Mouse (Mus musculus) limb, embryonic 14.5 days (tissue): ENCODE measurements around the gene Hes7. TPM values are rescaled to one million over a fixed set of nuclear protein-coding genes. Genes with fewer than 3 reads are reported as not detected.
"Not testable (repeated sequence)": the region's sequence is repeated elsewhere in the genome, so short reads cannot be mapped to it uniquely, and the experiment has no call there.

ENCODE experiments used
- ATAC-seq: fragments of 200-750 bp; cut with Nextera tagmentation; 2 replicates; pipeline ENCODE4 v1.8.0; 2017; ENCODE audit warnings: low read depth, moderate number of reproducible peaks, moderate TSS enrichment; ENCODE audit not compliant: low FRiP score
- DNase-seq: peaks from one replicate; pipeline ENCODE4 v3.0.0-alpha.2; 2015; ENCODE audit warnings: low spot score
- H3K27ac ChIP-seq: fragments of 300-500 bp; sonication (generic); replicated peaks from 2 replicates; pipeline ENCODE4 v1.5.1; 2014; ENCODE audit warnings: low read depth, mild to moderate bottlenecking, low read length, moderate library complexity, mixed read lengths
- H3K27me3 ChIP-seq: fragments of 300-500 bp; sonication (generic); 2 replicates; pipeline ENCODE4 v1.6.1; 2014; ENCODE audit warnings: low read length, mixed read lengths; ENCODE audit not compliant: control insufficient read depth, insufficient read depth
- H3K36me3 ChIP-seq: fragments of 300-500 bp; sonication (generic); 2 replicates; pipeline ENCODE4 v1.6.1; 2014; ENCODE audit warnings: mild to moderate bottlenecking, low read length, moderate library complexity, mixed read lengths; ENCODE audit not compliant: control insufficient read depth, insufficient read depth
- H3K4me1 ChIP-seq: fragments of 300-500 bp; sonication (generic); 2 replicates; pipeline ENCODE4 v1.6.1; 2014; ENCODE audit warnings: antibody characterized with exemption, low read length, mixed read lengths; ENCODE audit not compliant: control insufficient read depth, insufficient read depth
- H3K4me2 ChIP-seq: fragments of 300-500 bp; sonication (generic); replicated peaks from 2 replicates; pipeline ENCODE4 v1.6.1; 2014; ENCODE audit warnings: low read depth, mild to moderate bottlenecking, low read length, moderate library complexity; ENCODE audit not compliant: severe bottlenecking
- H3K4me3 ChIP-seq: fragments of 300-500 bp; sonication (generic); replicated peaks from 2 replicates; pipeline ENCODE4 v1.5.1; 2014; ENCODE audit warnings: low read length
- H3K9ac ChIP-seq: fragments of 300-500 bp; sonication (generic); 2 replicates; pipeline ENCODE4 v1.6.1; 2014; ENCODE audit warnings: mild to moderate bottlenecking, low read depth, low read length, moderate library complexity; ENCODE audit not compliant: severe bottlenecking
- H3K9me3 ChIP-seq: fragments of 300-500 bp; sonication (generic); 2 replicates; pipeline ENCODE4 v1.6.1; 2016; ENCODE audit warnings: low read length; ENCODE audit not compliant: control insufficient read depth
- POLR2A ChIP-seq: fragments of 200-500 bp; IDR thresholded peaks from 2 replicates; pipeline ENCODE4 v1.8.0; 2012; ENCODE audit warnings: inconsistent platforms, mild to moderate bottlenecking, moderate library complexity, borderline replicate concordance; ENCODE audit not compliant: insufficient read depth, insufficient read length; ENCODE audit errors: extremely low read depth
- whole genome bisulfite sequencing: fragments of 180-500 bp; shearing (Covaris S2); extraction: QIAGEN DNeasy Blood & Tissue Kit; methylation state at CpG from one replicate; pipeline ENCODE4 v1.1.7; 2014; 5-methylcytosine and 5-hydroxymethylcytosine counted together
- polyA plus RNA-seq, 2 experiments: library from polyadenylated mRNA; depleted of rRNA in 1 of 2; stranded (reverse) in 1 of 2; unstranded in 1 of 2; fragments of >200 nt; fragmentation: Nextera tagmentation in 1 of 2; extraction: Ambion mirVana in 1 of 2; gene quantifications; 2 replicates each; pipeline versions ENCODE4 v1.2.1 to v1.2.3; 2012 to 2014

The Hes7 gene
- polyA plus RNA-seq, 2 experiments, result 0.30 to 1.1 TPM

DNA sequence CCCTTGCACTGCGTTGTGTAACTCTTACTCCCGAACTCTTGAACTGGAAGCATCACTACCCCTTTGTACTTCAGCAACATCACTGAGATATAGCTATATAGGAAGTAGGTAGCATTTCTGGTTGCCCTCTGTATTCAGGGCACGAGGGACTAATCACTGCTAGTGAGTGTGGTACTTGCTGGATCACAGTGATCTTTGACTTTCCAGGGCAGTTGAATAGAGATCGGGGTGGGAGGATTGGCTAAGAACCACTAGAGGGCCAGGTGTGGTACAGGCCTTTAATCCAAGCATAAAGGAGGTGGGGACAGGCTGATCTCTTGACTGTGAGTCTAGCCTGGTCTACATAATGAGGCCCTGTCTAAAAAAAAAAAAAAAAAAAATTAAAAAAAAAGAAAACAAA, 27.3 kb upstream of the Hes7 start:
- DNase-seq (no peak), ATAC-seq (no peak)
- H3K9me3 ChIP-seq, result no peaks in the 10 kb centered on the region
- H3K4me2 ChIP-seq, result no peak overlapping the region
- H3K9ac ChIP-seq, result no peak overlapping the region
- no peaks in the 10 kb centered on the region for H3K27me3 ChIP-seq
- peaks cover 24% of the 10 kb centered on the region for H3K4me1 ChIP-seq
- peaks cover 35% of the 10 kb centered on the region for H3K36me3 ChIP-seq
- TF ChIP-seq POLR2A, result no peak
- no peak overlapping the region for H3K27ac ChIP-seq
- H3K4me3 ChIP-seq, result no peak overlapping the region
- 87% methylated on average over 4 of the region's 4 CpGs for WGBS

GRCm38 (mm10) chr11:69093856-69094255, 26.3 kb upstream of the Hes7 start:
- not testable (repeated sequence) for DNase-seq

GRCm38 (mm10) chr11:69094697-69095429, 25.3 kb upstream of the Hes7 start, which contains the start of gene Per1:
Per1 (plus strand) TSS chr11:69095217.
- WGBS, result under 1% methylated on average over 37 of the region's 37 CpGs
- peak within 1 kb of the TSS; percentile 62 for H3K9ac ChIP-seq
- peaks cover 30% of the 10 kb centered on the region for H3K36me3 ChIP-seq
- H3K27me3 ChIP-seq, result no peaks in the 10 kb centered on the region
- H3K4me1 ChIP-seq, result peaks cover 31% of the 10 kb centered on the region
- H3K4me2 ChIP-seq, result peak within 1 kb of the TSS; percentile 60
- DNase-seq, result peak; percentile 100
- TF ChIP-seq POLR2A, result 0 out of 2 replicates have a peak, but pooled peaks have one; percentile 16
- peak within 1 kb of the TSS; percentile 89 for H3K27ac ChIP-seq
- ATAC-seq, result peak; percentile 91
- H3K4me3 ChIP-seq, result peak within 1 kb of the TSS; percentile 62
- H3K9me3 ChIP-seq, result no peaks in the 10 kb centered on the region

More at GRCm38 (mm10) chr11:69093856-69094255, 26.3 kb upstream of the Hes7 start:
- not testable (repeated sequence) for H3K9me3 ChIP-seq, H3K27me3 ChIP-seq, H3K4me2 ChIP-seq, H3K27ac ChIP-seq, H3K4me3 ChIP-seq, ATAC-seq, H3K9ac ChIP-seq
- peaks cover 33% of the 10 kb centered on the region for H3K4me1 ChIP-seq
- peaks cover 35% of the 10 kb centered on the region for H3K36me3 ChIP-seq
- 88% methylated on average over 7 of the region's 7 CpGs for WGBS

DNA sequence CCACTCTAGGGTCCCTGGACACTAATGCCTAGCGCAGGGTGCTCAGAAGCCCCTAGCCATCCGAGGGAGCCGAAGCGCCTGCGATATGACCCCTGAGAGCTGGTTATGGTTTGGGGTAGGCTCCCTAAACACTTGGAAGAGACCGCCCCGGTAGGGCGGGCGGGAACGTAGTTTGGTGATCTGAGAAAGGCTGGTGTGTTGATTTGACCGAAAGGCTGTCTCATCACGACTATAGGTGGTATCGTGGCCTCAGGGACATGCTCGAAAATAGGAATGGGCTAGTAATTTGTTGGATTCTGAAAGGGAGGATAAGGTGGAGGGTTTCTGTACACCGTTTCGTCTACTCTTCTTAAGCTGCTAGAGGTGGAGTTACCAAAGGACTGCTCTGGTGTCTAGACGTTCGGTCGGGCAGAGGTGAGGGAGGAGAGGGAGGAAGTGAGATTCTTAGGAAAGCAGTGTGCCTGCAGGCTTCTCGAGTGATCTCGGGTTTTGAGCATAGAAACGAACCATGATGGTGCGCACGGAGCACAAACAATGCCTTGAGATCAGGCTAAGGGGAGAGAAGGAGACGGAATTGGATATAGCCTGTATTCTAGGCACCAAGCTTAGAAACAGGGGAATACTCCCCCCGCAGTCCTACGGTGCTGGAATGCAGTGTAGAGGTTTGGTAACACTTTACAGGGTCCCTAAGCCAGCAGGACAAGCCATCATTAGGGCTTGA, 24.5 kb upstream of the Hes7 start:
- Histone ChIP-seq H3K9me3 (no peaks in the 10 kb centered on the region), H3K9ac (peak overlapping the region; percentile 62), H3K4me2 (peak overlapping the region; percentile 60), H3K27me3 (no peaks in the 10 kb centered on the region), H3K36me3 (peaks cover 26% of the 10 kb centered on the region), H3K27ac (peak overlapping the region; percentile 89), H3K4me1 (peaks cover 30% of the 10 kb centered on the region), H3K4me3 (peak overlapping the region; percentile 62)
- TF ChIP-seq POLR2A, result no peak
- ATAC-seq, result no peak
- 2% methylated on average over 27 of the region's 27 CpGs for WGBS
- DNase-seq, result no peak

DNA sequence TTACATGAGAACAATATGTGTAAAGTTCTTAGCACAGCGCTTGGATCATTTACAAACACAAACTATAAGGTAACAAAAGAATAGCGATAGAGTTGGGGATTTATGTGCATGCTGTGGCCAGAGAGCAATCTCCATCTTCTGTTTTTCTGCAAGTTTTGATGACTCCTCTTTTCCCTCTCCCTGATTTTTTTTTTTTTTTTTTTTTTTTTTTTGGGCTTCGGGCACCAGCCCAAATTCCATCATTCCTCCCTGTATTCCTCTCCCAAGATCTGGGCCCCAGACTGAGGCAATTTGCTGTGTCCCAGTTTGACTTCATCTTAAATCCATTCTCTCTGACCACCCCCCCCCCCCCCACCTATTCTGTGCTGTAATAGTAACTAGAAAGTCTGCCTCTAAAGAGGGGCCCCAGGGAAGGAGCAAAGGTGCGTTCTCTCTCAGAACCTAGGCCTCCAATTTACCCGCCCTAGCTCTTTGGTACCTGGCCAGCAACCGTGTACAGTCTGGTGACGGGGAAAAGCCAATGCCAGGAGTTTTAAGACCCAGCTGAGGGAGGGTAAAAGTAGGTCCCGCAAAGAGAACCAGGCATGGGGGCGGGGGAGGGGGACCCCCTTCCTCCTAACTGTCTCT, 23.7 kb upstream of the Hes7 start:
- Histone ChIP-seq H3K9me3 (no peaks in the 10 kb centered on the region), H3K36me3 (peaks cover 26% of the 10 kb centered on the region), H3K4me3 (peak overlapping the region; percentile 62), H3K4me2 (peak overlapping the region; percentile 60), H3K9ac (peak overlapping the region; percentile 43; the same call in 1 of the 2 replicates), H3K27ac (peak overlapping the region; percentile 89), H3K27me3 (no peaks in the 10 kb centered on the region), H3K4me1 (peaks cover 30% of the 10 kb centered on the region)
- no peak for TF ChIP-seq POLR2A
- 6% methylated on average over 9 of the region's 9 CpGs for WGBS
- ATAC-seq, result no peak
- DNase-seq, result no peak
